Mouse (Mus musculus) lung, adult 2 months (tissue): ENCODE data around the gene Tomm7.

Experiments used
- CTCF ChIP-seq: fragments of 200-500 bp; IDR thresholded peaks from 2 replicates; pipeline ENCODE4 v1.5.1; 2011; ENCODE audit warnings: mild to moderate bottlenecking, low read length, control low read depth; ENCODE audit not compliant: insufficient read depth
- POLR2A ChIP-seq: fragments of 200-500 bp; IDR thresholded peaks from 2 replicates; pipeline ENCODE4 v1.6.1; 2011; ENCODE audit warnings: low read depth, mild to moderate bottlenecking, control low read depth, low read length, borderline replicate concordance; ENCODE audit errors: extremely low read depth

GRCm38 (mm10) chr5:23893156-23893863 lies 49.3 kb upstream of the Tomm7 start:
- TF ChIP-seq CTCF (no peak), POLR2A (no peak)
